Mouse (Mus musculus): ENCODE results near the gene Dusp3.

The Dusp3 gene

GRCm38 (mm10) chr11:101979140-101979539 is 7.7 kb downstream of the Dusp3 start:
- DNase-seq (ENCODE audit: inconsistent age in 2 of 2, low spot score in 1 of 2) = no peak

- no peak for DNase-seq (ENCODE audit: inconsistent age in 2 of 2, low spot score in 1 of 2)
Observed at GRCm38 (mm10) chr11:101976949-101977348, 9.9 kb downstream of the Dusp3 start.

- DNase-seq (ENCODE audit: inconsistent age in 2 of 2, low spot score in 1 of 2) = peak; percentile 33 to 67
Observed at GRCm38 (mm10) chr11:101974923-101975322, 11.9 kb downstream of the Dusp3 start.

GRCm38 (mm10) chr11:101974181-101974580 is 12.6 kb downstream of the Dusp3 start:
- no peak for DNase-seq (ENCODE audit: inconsistent age in 2 of 2, low spot score in 1 of 2)

GRCm38 (mm10) chr11:101973496-101973895 is 13.3 kb downstream of the Dusp3 start:
- no peak for DNase-seq (ENCODE audit: inconsistent age in 2 of 2, low spot score in 1 of 2)

GRCm38 (mm10) chr11:101972651-101973050 is 14.2 kb downstream of the Dusp3 start:
- DNase-seq (ENCODE audit: inconsistent age in 2 of 2, low spot score in 1 of 2) = peak in 1 of 2 experiments; percentile 59

- peak in 1 of 2 experiments; percentile 35 for DNase-seq (ENCODE audit: inconsistent age in 2 of 2, low spot score in 1 of 2)
Observed at GRCm38 (mm10) chr11:101972097-101972496, 14.7 kb downstream of the Dusp3 start.

GRCm38 (mm10) chr11:101971410-101971809 is 15.4 kb downstream of the Dusp3 start:
- peak; percentile 38 to 77 for DNase-seq (ENCODE audit: inconsistent age in 2 of 2, low spot score in 1 of 2)

- DNase-seq (ENCODE audit: inconsistent age in 2 of 2, low spot score in 1 of 2) = no peak
Observed at GRCm38 (mm10) chr11:101969835-101970234, 17.0 kb downstream of the Dusp3 start.

- DNase-seq (ENCODE audit: inconsistent age in 2 of 2, low spot score in 1 of 2) = peak; percentile 80 to 93
Observed at GRCm38 (mm10) chr11:101968791-101969190, 18.0 kb downstream of the Dusp3 start.

GRCm38 (mm10) chr11:101968311-101968710 is 18.5 kb downstream of the Dusp3 start:
- no peak for DNase-seq (ENCODE audit: inconsistent age in 2 of 2, low spot score in 1 of 2)

- no peak for DNase-seq (ENCODE audit: inconsistent age in 2 of 2, low spot score in 1 of 2)
Observed at GRCm38 (mm10) chr11:101966965-101967614, 19.7 kb downstream of the Dusp3 start, which contains the start of gene Sost. Gene Sost, minus strand, starts transcription at chr11:101967015.

- DNase-seq (ENCODE audit: inconsistent age in 2 of 2, low spot score in 1 of 2) = no peak
Observed at GRCm38 (mm10) chr11:101965553-101965952, 21.3 kb downstream of the Dusp3 start.

- DNase-seq (ENCODE audit: inconsistent age in 2 of 2, low spot score in 1 of 2) = no peak
Observed at GRCm38 (mm10) chr11:101964647-101965046, 22.2 kb downstream of the Dusp3 start.

GRCm38 (mm10) chr11:101963473-101964291 is 23.1 kb downstream of the Dusp3 start:
- DNase-seq (ENCODE audit: inconsistent age in 2 of 2, low spot score in 1 of 2) = peak; percentile 50 to 77

GRCm38 (mm10) chr11:101963043-101963442 is 23.8 kb downstream of the Dusp3 start:
- DNase-seq (ENCODE audit: inconsistent age in 2 of 2, low spot score in 1 of 2) = no peak

GRCm38 (mm10) chr11:101957476-101957875 is 29.3 kb downstream of the Dusp3 start:
- no peak for DNase-seq (ENCODE audit: inconsistent age in 2 of 2, low spot score in 1 of 2)

GRCm38 (mm10) chr11:101953441-101953840 is 33.4 kb downstream of the Dusp3 start:
- DNase-seq (ENCODE audit: inconsistent age in 2 of 2, low spot score in 1 of 2) = no peak

GRCm38 (mm10) chr11:101952541-101953341 is 34.1 kb downstream of the Dusp3 start:
- peak; percentile 51 to 76 for DNase-seq (ENCODE audit: inconsistent age in 2 of 2, low spot score in 1 of 2)

- DNase-seq (ENCODE audit: inconsistent age in 2 of 2, low spot score in 1 of 2) = no peak
Observed at GRCm38 (mm10) chr11:101950021-101950420, 36.8 kb downstream of the Dusp3 start.

GRCm38 (mm10) chr11:101946525-101946924 is 40.3 kb downstream of the Dusp3 start:
- DNase-seq (ENCODE audit: inconsistent age in 2 of 2, low spot score in 1 of 2) = no peak

All from adrenal gland, adult (tissue).